Comparison of ENCODE assay signal across 11 mouse cellular contexts in the genomic region with DNA sequence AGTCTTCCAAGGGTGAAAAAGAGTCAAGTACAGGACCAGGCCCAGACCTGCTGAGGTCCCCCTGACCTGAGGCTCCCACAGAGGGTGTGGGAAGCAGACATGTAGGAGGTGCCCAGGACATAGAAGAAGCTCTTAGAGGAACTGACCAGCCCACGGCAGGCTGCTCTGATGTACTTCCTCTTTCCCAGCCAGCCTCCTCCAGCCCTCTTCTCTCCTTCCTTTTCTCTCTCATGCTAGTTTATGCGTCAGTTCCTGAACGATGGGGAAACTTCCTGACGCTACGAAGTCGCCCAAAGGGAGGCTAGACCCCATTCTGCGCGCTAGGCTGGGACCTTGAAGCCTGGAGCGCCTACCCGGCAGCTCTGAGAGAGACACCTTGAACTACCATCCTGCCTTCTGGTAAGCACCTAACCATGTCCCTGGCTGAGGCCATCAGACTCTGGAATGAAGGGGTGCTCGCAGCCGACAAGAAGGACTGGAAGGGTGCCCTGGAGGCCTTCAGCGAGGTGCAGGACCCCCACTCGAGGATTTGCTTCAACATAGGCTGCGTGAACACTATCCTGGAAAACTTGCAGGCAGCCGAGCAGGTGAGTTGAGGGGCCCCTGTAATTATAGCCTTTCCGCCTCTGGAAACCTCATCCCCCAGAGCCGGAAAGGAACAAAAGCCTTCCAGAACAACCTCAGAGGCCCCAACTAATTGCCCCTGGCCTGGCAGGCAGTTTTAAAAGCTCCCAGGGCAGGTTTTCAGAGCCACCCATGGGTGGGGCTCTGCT. TPM values are rescaled to one million over a fixed set of nuclear protein-coding genes. Genes with fewer than 3 reads are reported as not detected.
DNase-seq lines count a peak whose midpoint lies in the region; ATAC-seq lines count a peak whose summit lies in the region.
"Had no signal": no experiment of that assay in that cellular context is flagged by ENCODE, and none has a peak within 500 bp of the region (broad histone marks: within the 10 kb centered on the region; RNA-seq: fewer than 3 reads in every experiment).

No protein-coding gene starts in this region.

- 27% methylated on average over 18 of the region's 18 CpGs for WGBS in liver, embryonic 13.5 days (ENCODE audit: insufficient replicate concordance)

- peak; percentile 21 for DNase-seq in kidney, postnatal 10 days
- DNase-seq in kidney, postnatal 36 days = no peak
- no peak for DNase-seq in liver, embryonic 13.5 days
- DNase-seq in spleen, postnatal 10 days (ENCODE audit: low spot score in 2 of 2) = peak; percentile 22 to 39
- no peak for DNase-seq in embryo, embryonic 10 days (ENCODE audit: low spot score)
- no peak for DNase-seq in left cerebral cortex, postnatal 10 days (ENCODE audit: extremely low spot score in 1 of 2, low spot score in 2 of 2)
- no peak for DNase-seq in MN1 (ENCODE audit: low spot score)
- DNase-seq: cerebellum, adult 9-11 months had no signal

- intact Hi-C loops in left cerebral cortex, postnatal 10 days (cut with DNase I) = no loop called here

- H3K36me3 ChIP-seq in liver, embryonic 13.5 days = no peaks in the 10 kb centered on the region
- H3K36me3 ChIP-seq: heart, embryonic 13.5 days; limb, embryonic 13.5 days had no signal

- H3K9ac ChIP-seq in liver, embryonic 13.5 days = peak overlapping the region; percentile 42; the same call in 1 of the 2 replicates
- H3K9ac ChIP-seq: heart, embryonic 13.5 days; limb, embryonic 13.5 days had no signal

- H3K27me3 ChIP-seq in liver, embryonic 13.5 days = no peaks in the 10 kb centered on the region
- H3K27me3 ChIP-seq: heart, embryonic 13.5 days; limb, embryonic 13.5 days had no signal

- ATAC-seq in common myeloid progenitor, adult 5-6 weeks (replicated peaks; ENCODE audit: low read depth, poor library complexity, severe bottlenecking) = peak; percentile 84
- ATAC-seq in liver, embryonic 13.5 days (ENCODE audit: low read depth) = peak; percentile 56

- H3K4me2 ChIP-seq in liver, embryonic 13.5 days = peak overlapping the region; percentile 34; the same call in 1 of the 2 replicates
- H3K4me2 ChIP-seq: heart, embryonic 13.5 days; limb, embryonic 13.5 days had no signal

- peak overlapping the region; percentile 16; the same call in 1 of the 2 replicates for H3K27ac ChIP-seq in liver, embryonic 13.5 days
- H3K27ac ChIP-seq: heart, embryonic 13.5 days; limb, embryonic 13.5 days had no signal

- peak overlapping the region; percentile 33 for H3K4me3 ChIP-seq in liver, embryonic 13.5 days (replicated peaks)
- H3K4me3 ChIP-seq: heart, embryonic 13.5 days; limb, embryonic 13.5 days had no signal

- 0 out of 2 replicates have a peak, but pooled peaks cover 10% of the 10 kb centered on the region for H3K4me1 ChIP-seq in liver, embryonic 13.5 days (replicated peaks)

- no peaks in the 10 kb centered on the region for H3K9me3 ChIP-seq in liver, embryonic 13.5 days (replicated peaks)
- H3K9me3 ChIP-seq: heart, embryonic 13.5 days; limb, embryonic 13.5 days had no signal

RNA-seq across cellular contexts. Expression of a gene that starts 7.8 kb away (rescaled TPM):
- 70.1 and 77.4 TPM in 2 replicates for total RNA-seq in common myeloid progenitor, adult 5-6 weeks (2017)
- polyA plus RNA-seq in liver, embryonic 13.5 days (2015; fragmentation: Nextera tagmentation; extraction: Ambion mirVana) = 8.6 and 10.1 TPM in 2 replicates
- 1 to 10 TPM; 2.4 to 2.8 TPM for total RNA-seq in left cerebral cortex, postnatal 10 days (2021)

RNA-seq across cellular contexts. Expression of a gene that starts 41.5 kb away (rescaled TPM):
- 101 and 118 TPM in 2 replicates for total RNA-seq in common myeloid progenitor, adult 5-6 weeks (2017)
- 169 and 198 TPM in 2 replicates for polyA plus RNA-seq in liver, embryonic 13.5 days (2015; fragmentation: Nextera tagmentation; extraction: Ambion mirVana)
- total RNA-seq in left cerebral cortex, postnatal 10 days (2021) = 100 to 1,000 TPM; 210 to 213 TPM

RNA-seq across cellular contexts. Expression of a gene that starts 41.7 kb away (rescaled TPM):
- 8.7 and 9.5 TPM in 2 replicates for total RNA-seq in common myeloid progenitor, adult 5-6 weeks (2017)
- polyA plus RNA-seq in liver, embryonic 13.5 days (2015; fragmentation: Nextera tagmentation; extraction: Ambion mirVana) = 11.8 and 13.3 TPM in 2 replicates
- total RNA-seq in left cerebral cortex, postnatal 10 days (2021) = 10 to 100 TPM; 85.2 to 86.9 TPM

RNA-seq across cellular contexts. Expression of a gene that starts 57.5 kb away (rescaled TPM):
- not detected in 2 replicates for total RNA-seq in common myeloid progenitor, adult 5-6 weeks (2017)
- not detected in 2 replicates for polyA plus RNA-seq in liver, embryonic 13.5 days (2015; fragmentation: Nextera tagmentation; extraction: Ambion mirVana)
- not detected for total RNA-seq in left cerebral cortex, postnatal 10 days (2021)
- polyA plus RNA-seq: heart, embryonic 13.5 days; limb, embryonic 13.5 days had no signal

Comparison
In these comparisons a context has a peak if more than half of its experiments do, and no peak if none do; other contexts are left out.
1. DNase-seq: peak in kidney, postnatal 10 days (single experiment) and spleen, postnatal 10 days (2 of 2); none in kidney, postnatal 36 days (0 of 2), liver, embryonic 13.5 days (single experiment), embryo, embryonic 10 days (single experiment), left cerebral cortex, postnatal 10 days (0 of 2) and MN1 (single experiment).
2. RNA of a gene that starts 7.8 kb away (total RNA-seq): 70.1 to 77.4 TPM in common myeloid progenitor, adult 5-6 weeks; 2.4 to 2.8 TPM in left cerebral cortex, postnatal 10 days; every median in the first group is over 10 times any median in the second.